Mouse (Mus musculus) CH12.LX (cell line): ENCODE data around the gene Mogat1.

Experiments used
- BHLHE40 ChIP-seq: IDR thresholded peaks from 2 replicates; pipeline ENCODE4 v1.6.1; 2011; ENCODE audit warnings: mild to moderate bottlenecking, low read depth, low read length, improper control_type of control experiment
- CTCF ChIP-seq, 2 experiments: IDR thresholded peaks in 1 of 2; conservative IDR thresholded peaks in 1 of 2; 2 replicates each; pipeline ENCODE4 v1.5.1; 2011 to 2012; ENCODE audit warnings: low read depth in 2 of 2, low read length in 2 of 2, improper control_type of control experiment in 1 of 2, inconsistent platforms in 1 of 2, mild to moderate bottlenecking in 1 of 2, moderate library complexity in 1 of 2
- E2F4 ChIP-seq: IDR thresholded peaks from 2 replicates; pipeline ENCODE4 v1.6.1; 2011; ENCODE audit warnings: low read depth, low read length, improper control_type of control experiment; ENCODE audit not compliant: insufficient replicate concordance
- EP300 ChIP-seq: IDR thresholded peaks from 2 replicates; pipeline ENCODE4 v1.6.1; 2011; ENCODE audit warnings: low read length, improper control_type of control experiment
- JUND ChIP-seq: conservative IDR thresholded peaks from 2 replicates; pipeline ENCODE4 v1.6.1; 2011; ENCODE audit warnings: low read depth, low read length, improper control_type of control experiment
- MAFK ChIP-seq: IDR thresholded peaks from 2 replicates; pipeline ENCODE4 v1.6.1; 2011; ENCODE audit warnings: low read length, improper control_type of control experiment; ENCODE audit not compliant: insufficient replicate concordance
- MAX ChIP-seq: IDR thresholded peaks from 2 replicates; pipeline ENCODE4 v1.6.1; 2011; ENCODE audit warnings: low read length, improper control_type of control experiment
- MYC ChIP-seq: IDR thresholded peaks from 2 replicates; pipeline ENCODE4 v1.6.1; 2011; ENCODE audit warnings: low read depth, mild to moderate bottlenecking, improper control_type of control experiment, low read length
- POLR2A ChIP-seq: IDR thresholded peaks from 2 replicates; pipeline ENCODE4 v1.6.1; 2011; ENCODE audit warnings: low read depth, mild to moderate bottlenecking, improper control_type of control experiment, low read length
- TBP ChIP-seq: conservative IDR thresholded peaks from 2 replicates; pipeline ENCODE4 v1.6.1; 2011; ENCODE audit warnings: low read depth, low read length, improper control_type of control experiment
- UBTF ChIP-seq: IDR thresholded peaks from 2 replicates; pipeline ENCODE4 v1.6.1; 2012; ENCODE audit warnings: low read depth, mild to moderate bottlenecking, inconsistent platforms, low read length, improper control_type of control experiment, moderate library complexity
- USF1 ChIP-seq: IDR thresholded peaks from 2 replicates; pipeline ENCODE4 v1.6.1; 2014; ENCODE audit warnings: low read depth, mild to moderate bottlenecking, inconsistent platforms, low read length, improper control_type of control experiment
- ZNF384 ChIP-seq: IDR thresholded peaks from 2 replicates; pipeline ENCODE4 v1.6.1; 2012; ENCODE audit warnings: low read depth, low read length, improper control_type of control experiment, inconsistent platforms

GRCm38 (mm10) chr1:78548961-78549360 is 38.2 kb downstream of the Mogat1 start:
- TF ChIP-seq MYC (no peak), CTCF (conservative IDR thresholded peaks at IDR 0.05 in 1 of 2, IDR thresholded peaks at IDR 0.05 in 1 of 2; ENCODE audit: low read depth in 2 of 2, low read length in 2 of 2) (no peak), USF1 (no peak), ZNF384 (no peak), E2F4 (no peak), EP300 (no peak), MAX (no peak), MAFK (no peak), UBTF (no peak), TBP (no peak), POLR2A (no peak), JUND (no peak), BHLHE40 (no peak)
